18 mouse cellular contexts compared by ENCODE assay signal in genomic region chr3:87742013-87742412, GRCm38 (mm10). TPM values are rescaled to one million over a fixed set of nuclear protein-coding genes. Genes with fewer than 3 reads are reported as not detected.
A peak's percentile ranks its signal among the peaks of the same experiment; 100 is the strongest.
DNase-seq lines count a peak whose midpoint lies in the region.
"Had no signal": no experiment of that assay in that cellular context is flagged by ENCODE, and none has a peak within 500 bp of the region (broad histone marks: within the 10 kb centered on the region; RNA-seq: fewer than 3 reads in every experiment).

No protein-coding gene starts in this region.

- peak; percentile 56 for DNase-seq in adrenal gland, adult 2 months
- no peak for DNase-seq in adrenal gland, postnatal 36 days
- DNase-seq: adrenal gland, adult 8-10 months; adrenal gland, postnatal 10 days; adrenal gland, postnatal 14 days; adrenal gland, postnatal 25 days; cerebellum, adult 11 months; cerebellum, adult 11-12 months; cerebellum, adult 18-20 months; cerebellum, adult 2 months; cerebellum, adult 8-10 months; cerebellum, adult 9-10 months had no signal

RNA-seq across cellular contexts. Expression of gene Lrrc71, which starts 6.4 kb away (rescaled TPM):
- total RNA-seq in adrenal gland, adult 2 months (2021): 1 to 10 TPM in 1 of 2 experiments, not detected in 1; 1.2 TPM
- 0.06 and 0.43 TPM in 2 replicates for polyA plus RNA-seq in adrenal gland, adult 2 months (2012; rRNA removed)
- under 1 TPM; 0.66 to 0.72 TPM for total RNA-seq in adrenal gland, postnatal 36 days (2021)
- polyA plus RNA-seq: G1E had no signal

RNA-seq across cellular contexts. Expression of gene Ntrk1, which starts 52.9 kb away (rescaled TPM):
- 1 to 10 TPM; 4.6 to 6.3 TPM for total RNA-seq in adrenal gland, adult 2 months (2021)
- 8.8 and 17.4 TPM in 2 replicates for polyA plus RNA-seq in adrenal gland, adult 2 months (2012; rRNA removed)
- total RNA-seq in adrenal gland, postnatal 36 days (2021): 1 to 10 TPM; 3.8 to 6.8 TPM
- total RNA-seq: G1E, MEL had no signal
- polyA plus RNA-seq: activated CD4-positive, CD25-positive, alpha-beta regulatory T cell, adult 4 months; C2C12; CD4-positive, CD25-positive, alpha-beta regulatory T cell, adult 4 months; G1E; Patski had no signal

RNA-seq across cellular contexts. Expression of gene Insrr, which starts 54.7 kb away (rescaled TPM):
- under 1 TPM; 0.52 to 0.69 TPM for total RNA-seq in adrenal gland, adult 2 months (2021)
- polyA plus RNA-seq in adrenal gland, adult 2 months (2012; rRNA removed): 1.2 and 3.9 TPM in 2 replicates
- total RNA-seq in adrenal gland, postnatal 36 days (2021): under 1 TPM; 0.56 to 0.86 TPM
- polyA plus RNA-seq: C2C12, G1E had no signal
